Mouse (Mus musculus) forebrain, postnatal 0 days (tissue): Measurements from ENCODE around the gene Tor4a. TPM values are rescaled to one million over a fixed set of nuclear protein-coding genes. Genes with fewer than 3 reads are reported as not detected.
A peak's percentile ranks its signal among the peaks of the same experiment; 100 is the strongest.

Source experiments
- ATAC-seq: fragments of 200-750 bp; cut with Nextera tagmentation; 2 replicates; pipeline ENCODE4 v1.8.0; 2017; ENCODE audit warnings: mild to moderate bottlenecking, moderate library complexity
- DNase-seq: peaks from one replicate; pipeline ENCODE4 v3.0.0-alpha.2; 2015
- H3K27ac ChIP-seq: fragments of 300-500 bp; sonication (generic); 2 replicates; pipeline ENCODE4 v1.5.1; 2014; ENCODE audit warnings: low read depth, mild to moderate bottlenecking, antibody characterized with exemption, low read length, moderate library complexity, mixed read lengths
- H3K27me3 ChIP-seq: fragments of 300-500 bp; sonication (generic); 2 replicates; pipeline ENCODE4 v1.6.1; 2014; ENCODE audit warnings: mild to moderate bottlenecking, low read length, mixed read lengths; ENCODE audit not compliant: insufficient read depth
- H3K36me3 ChIP-seq: fragments of 300-500 bp; sonication (generic); 2 replicates; pipeline ENCODE4 v1.6.1; 2014; ENCODE audit warnings: mild to moderate bottlenecking, moderate library complexity; ENCODE audit not compliant: insufficient read depth
- H3K4me1 ChIP-seq: fragments of 300-500 bp; sonication (generic); 2 replicates; pipeline ENCODE4 v1.6.1; 2014; ENCODE audit warnings: antibody characterized with exemption; ENCODE audit not compliant: insufficient read depth
- H3K4me2 ChIP-seq: fragments of 300-500 bp; sonication (generic); 2 replicates; pipeline ENCODE4 v1.6.1; 2014; ENCODE audit warnings: low read depth, mild to moderate bottlenecking, moderate library complexity
- H3K4me3 ChIP-seq: fragments of 300-500 bp; sonication (generic); 2 replicates; pipeline ENCODE4 v1.5.1; 2014; ENCODE audit warnings: low read depth, low read length, mixed read lengths
- H3K9ac ChIP-seq: fragments of 300-500 bp; sonication (generic); 2 replicates; pipeline ENCODE4 v1.6.1; 2014; ENCODE audit warnings: mild to moderate bottlenecking
- H3K9me3 ChIP-seq: fragments of 300-500 bp; sonication (generic); 2 replicates; pipeline ENCODE4 v1.6.1; 2016; ENCODE audit warnings: low read length
- CTCF ChIP-seq: sonication (generic); IDR thresholded peaks from 2 replicates; pipeline ENCODE4 v1.5.1; 2016; ENCODE audit warnings: antibody characterized with exemption, control low read depth, low read depth
- WGBS: fragments of 180-500 bp; shearing (Covaris S2); extraction: QIAGEN DNeasy Blood & Tissue Kit; methylation state at CpG from one replicate; pipeline ENCODE4 v1.1.7; 2014; 5-methylcytosine and 5-hydroxymethylcytosine counted together
- polyA plus RNA-seq: library from polyadenylated mRNA; unstranded; fragments of >200 nt; fragmentation: Nextera tagmentation; extraction: Ambion mirVana; gene quantifications from 2 replicates; pipeline ENCODE4 v1.2.1, GENCODE M21; 2015
- total RNA-seq: library from RNA; depleted of rRNA; stranded (reverse); fragments of >200 nt; gene quantifications from 2 replicates; pipeline ENCODE4 v1.2.3, GENCODE M21; 2014

Gene Tor4a
- total and polyA plus RNA-seq, 2 experiments from 2014 or later, result 1.2 to 3.3 TPM

DNA sequence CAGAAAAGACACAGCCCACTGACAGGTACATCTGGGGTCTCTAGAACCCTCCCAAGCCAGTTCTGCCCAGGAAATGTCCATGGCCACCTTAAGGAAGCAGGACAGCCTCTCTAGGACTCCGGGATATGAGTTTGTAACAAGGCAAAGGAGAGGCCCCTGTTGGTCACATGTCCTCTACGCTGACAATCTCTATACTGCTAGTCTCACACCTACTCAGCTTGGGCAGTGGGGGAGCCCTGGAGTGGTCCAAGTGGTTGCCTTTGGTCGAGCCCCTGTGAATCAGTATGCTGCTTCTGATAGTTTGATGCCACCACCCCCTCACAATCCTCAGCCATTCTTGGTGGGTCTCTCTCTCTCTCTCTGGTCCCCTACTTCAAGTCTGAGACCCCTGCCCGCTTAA lies 29.2 kb downstream of the Tor4a start:
- Histone ChIP-seq H3K4me1 (peaks cover 6% of the 10 kb centered on the region), H3K4me3 (peak overlapping the region; percentile 52), H3K36me3 (no peaks in the 10 kb centered on the region), H3K4me2 (peak overlapping the region; percentile 96), H3K27me3 (no peaks in the 10 kb centered on the region), H3K9me3 (no peaks in the 10 kb centered on the region), H3K27ac (peak overlapping the region; percentile 73), H3K9ac (peak overlapping the region; percentile 74)
- 14% methylated on average over 4 of the region's 4 CpGs for WGBS
- no peak for TF ChIP-seq CTCF
- ATAC-seq (peak; percentile 40), DNase-seq (no peak)

DNA sequence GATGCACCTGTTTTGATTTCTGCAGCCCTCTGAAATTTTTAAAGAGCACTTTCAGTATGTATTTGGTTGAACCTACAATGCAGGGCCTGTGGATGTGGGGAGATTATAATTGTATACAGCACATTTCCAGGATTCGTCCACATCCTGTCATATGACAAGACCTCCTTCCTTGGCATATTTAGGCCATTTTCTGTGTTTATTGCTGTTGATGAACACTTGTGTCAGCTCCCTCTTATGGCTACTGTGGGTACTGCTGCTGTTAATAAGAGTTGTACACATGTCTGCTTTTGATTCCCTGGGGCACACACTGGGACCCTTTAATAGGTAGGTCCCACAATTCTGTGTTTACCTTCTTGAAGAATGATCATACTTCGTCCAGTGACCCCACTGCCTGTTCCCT lies 39.0 kb downstream of the Tor4a start:
- Histone ChIP-seq H3K9me3 (no peaks in the 10 kb centered on the region), H3K4me1 (no peaks in the 10 kb centered on the region), H3K27ac (no peak overlapping the region), H3K4me2 (no peak overlapping the region), H3K36me3 (no peaks in the 10 kb centered on the region), H3K9ac (no peak overlapping the region), H3K4me3 (no peak overlapping the region), H3K27me3 (no peaks in the 10 kb centered on the region)
- peak; percentile 36; the same call in 1 of the 2 replicates for ATAC-seq
- WGBS, result 44% methylated on average over 2 of the region's 2 CpGs
- peak; percentile 66 for DNase-seq
- peak; percentile 66 for TF ChIP-seq CTCF

DNA sequence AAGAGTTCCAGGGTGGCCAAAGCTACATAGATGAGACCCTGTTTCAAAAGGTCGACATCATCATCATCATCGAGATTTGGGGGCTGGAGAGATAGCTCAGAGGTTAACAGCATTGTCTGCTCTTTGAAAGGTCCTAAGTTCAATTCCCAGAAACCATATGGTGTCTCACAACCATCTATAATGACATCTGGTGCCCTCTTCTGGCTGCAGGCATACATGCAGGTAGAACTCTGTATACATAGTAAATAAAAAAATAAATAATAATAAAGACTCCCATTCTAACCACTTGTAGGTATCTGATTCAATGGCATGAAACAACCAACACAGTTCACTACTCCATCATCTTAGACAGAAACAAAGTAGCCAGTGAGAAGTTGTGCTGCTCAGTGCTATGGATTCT lies 39.7 kb downstream of the Tor4a start:
- no peak overlapping the region for H3K27ac ChIP-seq
- ATAC-seq, result no peak
- 49% methylated on average over 2 of the region's 2 CpGs for WGBS
- no peak for DNase-seq
- no peak overlapping the region for H3K4me3 ChIP-seq
- peak; percentile 41 for TF ChIP-seq CTCF
- H3K9me3 ChIP-seq, result no peaks in the 10 kb centered on the region
- no peak overlapping the region for H3K4me2 ChIP-seq
- no peaks in the 10 kb centered on the region for H3K27me3 ChIP-seq
- no peaks in the 10 kb centered on the region for H3K4me1 ChIP-seq
- no peaks in the 10 kb centered on the region for H3K36me3 ChIP-seq
- H3K9ac ChIP-seq, result no peak overlapping the region

DNA sequence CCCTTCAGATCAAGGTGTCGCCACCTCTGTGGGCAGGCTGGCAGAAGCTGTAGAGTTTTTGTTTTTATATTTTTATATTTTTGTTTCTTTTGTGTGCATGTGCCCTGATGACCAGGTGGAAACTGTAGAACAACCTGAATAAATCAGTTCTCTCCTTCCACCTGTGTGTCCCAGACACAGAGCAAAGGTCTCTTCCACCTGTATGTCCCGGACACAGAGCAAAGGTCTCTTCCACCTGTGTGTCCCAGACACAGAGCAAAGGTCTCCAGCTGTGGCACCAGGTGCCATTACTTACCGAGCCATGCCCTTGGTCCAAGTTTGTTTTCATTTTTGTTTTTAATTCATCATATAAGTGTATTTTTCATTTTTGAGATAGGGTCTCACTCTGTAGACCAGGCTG lies 40.5 kb downstream of the Tor4a start:
- no peak for TF ChIP-seq CTCF
- WGBS, result 97% methylated on average over 3 of the region's 3 CpGs
- no peaks in the 10 kb centered on the region for H3K36me3 ChIP-seq
- no peak overlapping the region for H3K27ac ChIP-seq
- DNase-seq (no peak), ATAC-seq (no peak)
- no peaks in the 10 kb centered on the region for H3K27me3 ChIP-seq
- no peaks in the 10 kb centered on the region for H3K4me1 ChIP-seq
- no peaks in the 10 kb centered on the region for H3K9me3 ChIP-seq
- no peak overlapping the region for H3K9ac ChIP-seq
- H3K4me2 ChIP-seq, result no peak overlapping the region
- H3K4me3 ChIP-seq, result no peak overlapping the region

DNA sequence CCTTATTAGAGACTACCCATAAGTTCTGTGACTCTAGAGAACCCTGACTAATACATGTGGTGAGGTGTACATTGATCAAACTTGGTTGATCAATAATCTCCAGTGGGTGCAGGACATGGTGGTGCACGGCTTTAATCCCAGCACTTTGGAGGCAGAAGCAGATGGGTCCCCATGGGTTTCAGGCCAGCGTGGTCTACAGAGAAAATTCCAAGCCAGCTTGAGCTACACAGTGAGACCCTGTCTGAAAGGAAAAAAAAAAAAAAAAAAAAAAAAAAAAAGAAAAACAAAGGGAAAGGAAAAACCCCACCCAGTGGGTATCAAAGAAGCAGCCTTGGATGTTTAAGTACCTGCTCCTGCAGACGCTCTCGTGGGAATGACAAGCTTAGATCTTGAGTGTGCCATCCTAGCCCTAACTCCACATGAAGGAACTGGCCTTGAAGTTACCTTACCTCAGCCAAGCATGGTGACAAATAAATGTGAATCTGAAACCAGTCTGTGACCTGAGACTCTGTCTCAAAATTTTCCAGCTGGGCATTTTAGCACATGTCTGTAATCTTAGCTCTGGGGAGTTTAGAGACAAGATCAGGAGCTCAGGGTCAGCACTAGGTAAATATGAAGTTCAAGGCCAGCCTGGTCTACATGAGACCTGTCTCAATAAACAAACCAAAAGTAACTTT lies 45.3 kb downstream of the Tor4a start:
- no peak overlapping the region for H3K4me2 ChIP-seq
- H3K4me1 ChIP-seq, result no peaks in the 10 kb centered on the region
- H3K27ac ChIP-seq, result no peak overlapping the region
- no peaks in the 10 kb centered on the region for H3K36me3 ChIP-seq
- no peak overlapping the region for H3K9ac ChIP-seq
- DNase-seq (no peak), ATAC-seq (no peak)
- H3K9me3 ChIP-seq, result no peaks in the 10 kb centered on the region
- no peaks in the 10 kb centered on the region for H3K27me3 ChIP-seq
- no peak for TF ChIP-seq CTCF
- no peak overlapping the region for H3K4me3 ChIP-seq
- WGBS, result 64% methylated on average over 4 of the region's 4 CpGs

DNA sequence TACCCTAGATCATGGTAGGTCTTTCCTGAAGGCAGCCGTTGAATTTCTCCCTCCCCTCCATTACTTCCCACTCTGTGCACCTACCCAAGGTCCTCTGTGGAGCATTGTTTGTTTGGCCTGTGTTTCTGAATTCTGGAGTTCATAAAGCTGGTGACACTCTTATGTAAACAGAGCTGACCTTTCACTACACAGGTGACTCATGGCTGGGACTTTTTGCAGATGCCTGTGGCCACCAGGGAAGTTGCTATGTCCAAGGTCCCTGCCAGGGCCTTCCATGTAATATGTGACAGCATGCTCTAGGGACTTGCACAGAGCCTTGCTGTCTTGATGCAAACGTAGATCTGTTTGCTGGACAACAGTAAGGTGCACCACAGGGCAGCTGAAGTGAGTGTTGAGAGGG lies 47.0 kb downstream of the Tor4a start:
- no peaks in the 10 kb centered on the region for H3K4me1 ChIP-seq
- WGBS, result 74% methylated on average over 2 of the region's 2 CpGs

DNA sequence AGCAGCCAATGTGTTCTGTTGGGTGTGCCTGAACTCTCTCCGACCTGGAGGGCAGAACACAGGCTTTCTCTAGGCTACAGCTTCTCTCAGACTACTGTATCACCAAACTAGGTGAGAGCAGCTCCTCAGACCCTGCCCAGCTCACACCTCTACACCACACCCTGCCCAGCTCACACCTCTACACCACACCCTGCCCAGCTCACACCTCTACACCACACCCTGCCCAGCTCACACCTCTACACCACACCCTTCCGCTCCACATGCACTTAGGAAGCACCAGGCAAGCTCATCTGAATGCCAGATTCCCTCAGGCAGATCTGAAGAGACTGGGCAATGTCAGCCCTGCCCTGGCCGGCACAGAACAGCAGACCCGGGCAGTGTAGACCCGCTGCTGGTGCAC lies 48.8 kb downstream of the Tor4a start:
- H3K9me3 ChIP-seq, result no peaks in the 10 kb centered on the region
- no peaks in the 10 kb centered on the region for H3K27me3 ChIP-seq
- 88% methylated on average over 5 of the region's 5 CpGs for WGBS
- no peak for TF ChIP-seq CTCF
- no peak for ATAC-seq
- H3K27ac ChIP-seq, result no peak overlapping the region
- no peaks in the 10 kb centered on the region for H3K4me1 ChIP-seq
- H3K36me3 ChIP-seq, result no peaks in the 10 kb centered on the region
- no peak for DNase-seq
- no peak overlapping the region for H3K4me2 ChIP-seq
- no peak overlapping the region for H3K9ac ChIP-seq
- H3K4me3 ChIP-seq, result no peak overlapping the region

More for the DNA sequence above, 47.0 kb downstream of the Tor4a start:
- Histone ChIP-seq H3K4me3 (no peak overlapping the region), H3K27me3 (no peaks in the 10 kb centered on the region), H3K9ac (no peak overlapping the region), H3K27ac (no peak overlapping the region), H3K36me3 (no peaks in the 10 kb centered on the region), H3K9me3 (no peaks in the 10 kb centered on the region), H3K4me2 (no peak overlapping the region)
- no peak for ATAC-seq
- no peak for DNase-seq
- no peak for TF ChIP-seq CTCF

DNA sequence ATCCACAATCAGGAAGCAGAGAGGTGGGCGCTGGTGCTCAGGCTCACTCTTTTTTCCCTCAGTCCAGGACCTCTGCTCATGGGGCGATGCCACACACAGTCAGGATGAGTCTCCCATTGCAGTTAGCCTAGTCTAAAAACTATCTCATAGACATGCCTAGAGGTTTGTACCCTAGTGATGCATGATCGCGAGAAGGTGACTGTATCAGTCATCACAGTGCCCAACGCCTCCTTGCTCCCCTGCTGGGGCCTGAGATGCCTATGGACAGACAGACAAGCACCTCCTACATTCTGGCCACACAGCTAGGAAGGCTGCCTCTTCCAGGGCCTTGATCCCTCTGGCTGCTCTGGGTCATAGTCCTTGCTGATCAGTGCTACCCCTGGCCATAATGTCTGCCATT lies 49.3 kb downstream of the Tor4a start:
- Histone ChIP-seq H3K36me3 (no peaks in the 10 kb centered on the region), H3K4me2 (no peak overlapping the region), H3K9me3 (no peaks in the 10 kb centered on the region), H3K4me3 (no peak overlapping the region), H3K4me1 (no peaks in the 10 kb centered on the region), H3K9ac (no peak overlapping the region), H3K27me3 (no peaks in the 10 kb centered on the region), H3K27ac (no peak overlapping the region)
- TF ChIP-seq CTCF, result no peak
- DNase-seq (no peak), ATAC-seq (no peak)
- WGBS, result 88% methylated on average over 5 of the region's 5 CpGs
